Mouse (Mus musculus) liver, postnatal 0 days (tissue): Measurements from ENCODE around the gene Col25a1.

Source experiments
- CTCF ChIP-seq: sonication (generic); IDR thresholded peaks from 2 replicates; pipeline ENCODE4 v1.5.1; 2016; ENCODE audit warnings: antibody characterized with exemption, low read depth
- EP300 ChIP-seq: IDR thresholded peaks from 2 replicates; pipeline ENCODE4 v1.6.1; 2016; ENCODE audit warnings: antibody characterized with exemption, low read depth, mild to moderate bottlenecking

GRCm38 (mm10) chr3:130473211-130473768 lies 342.0 kb downstream of the Col25a1 start:
- TF ChIP-seq EP300 (no peak), CTCF (no peak)
